Mouse (Mus musculus): Measurements from ENCODE around the gene Ciao2a. TPM values are rescaled to one million over a fixed set of nuclear protein-coding genes. Genes with fewer than 3 reads are reported as not detected.

The Ciao2a gene
- total RNA-seq, 2 experiments from 2014 or later = 23.6 to 29.3 TPM

Other genes starting within 250 kb of the Ciao2a start
- 1 to 10 TPM; 1.2 to 1.4 TPM for gene Pclaf, start 236.4 kb upstream of the Ciao2a start, total RNA-seq (2021)
- gene Trip4, start 217.8 kb upstream of the Ciao2a start, total RNA-seq (2021) = 10 to 100 TPM; 36.3 to 38.3 TPM
- 10 to 100 TPM; 34.2 to 46.4 TPM for gene Csnk1g1, start 217.7 kb upstream of the Ciao2a start, total RNA-seq (2021)
- 100 to 1,000 TPM; 229 to 238 TPM for gene Ppib, start 66.4 kb upstream of the Ciao2a start, total RNA-seq (2021)
- gene Snx22, start 56.9 kb upstream of the Ciao2a start, total RNA-seq (2021) = 1 to 10 TPM; 4.9 to 6.3 TPM
- gene Snx1, start within 50 bp of the Ciao2a start, total RNA-seq (2021) = 10 to 100 TPM; 73.8 to 87.8 TPM
- 1 to 10 TPM in 1 of 2 experiments, under 1 TPM in 1; 0.61 to 1.4 TPM for gene Dapk2, start 31.6 kb downstream of the Ciao2a start, total RNA-seq (2021)
- 100 to 1,000 TPM in 1 of 2 experiments, 10 to 100 TPM in 1; 95.4 to 121 TPM for gene Herc1, start 223.8 kb downstream of the Ciao2a start, total RNA-seq (2021)

All from layer of hippocampus, postnatal 25 days (tissue).